Mouse (Mus musculus): ENCODE measurements at regions not wholly inside any gene's neighbourhood (a gene's known extent, or its start where the extent isn't known, plus 50 kb on each side); places are given as distances from the start of the nearest gene placed in this dataset.

- no peak for DNase-seq
- intact Hi-C loops (cut with DNase I) = no loop called here
These were observed 250.8 kb upstream of the Gadl1 start for GRCm38 (mm10) chr9:115658477-115658876.

- DNase-seq = no peak
- intact Hi-C loops (cut with DNase I) = no loop called here
These were observed 248.9 kb upstream of the Gadl1 start for GRCm38 (mm10) chr9:115660371-115660770.

GRCm38 (mm10) chr9:115661834-115662425, 247.3 kb upstream of the Gadl1 start:
- intact Hi-C loops (cut with DNase I) = no loop called here
- no peak for DNase-seq

GRCm38 (mm10) chr9:115665337-115666004, 243.8 kb upstream of the Gadl1 start:
- intact Hi-C loops (cut with DNase I) = no loop called here
- no peak for DNase-seq

- intact Hi-C loops (cut with DNase I) = no loop called here
- DNase-seq = no peak
These were observed 242.7 kb upstream of the Gadl1 start for GRCm38 (mm10) chr9:115666530-115666929.

GRCm38 (mm10) chr9:115680703-115681576, 228.3 kb upstream of the Gadl1 start:
- intact Hi-C loops (cut with DNase I) = no loop called here
- no peak for DNase-seq

- intact Hi-C loops (cut with DNase I) = no loop called here
- no peak for DNase-seq
These were observed 227.4 kb upstream of the Gadl1 start for GRCm38 (mm10) chr9:115681841-115682240.

GRCm38 (mm10) chr9:115683951-115684350, 225.3 kb upstream of the Gadl1 start:
- no peak for DNase-seq
- intact Hi-C loops (cut with DNase I) = no loop called here

GRCm38 (mm10) chr9:115686605-115687004, 222.7 kb upstream of the Gadl1 start:
- intact Hi-C loops (cut with DNase I) = no loop called here
- DNase-seq = no peak

GRCm38 (mm10) chr9:115692837-115693236, 216.4 kb upstream of the Gadl1 start:
- no peak for DNase-seq
- intact Hi-C loops (cut with DNase I) = no loop called here

GRCm38 (mm10) chr9:115703791-115704190, 205.5 kb upstream of the Gadl1 start:
- intact Hi-C loops (cut with DNase I) = loop anchor here (5.0 kb wide), 1 partner anchor 616 kb away; no protein-coding TSS in a partner anchor
- DNase-seq = no peak

- intact Hi-C loops (cut with DNase I) = loop anchor here (5.0 kb wide), 1 partner anchor 617 kb away; no protein-coding TSS in a partner anchor
- DNase-seq = peak; percentile 22 to 41
These were observed 205.0 kb upstream of the Gadl1 start for GRCm38 (mm10) chr9:115704249-115704648.

- intact Hi-C loops (cut with DNase I) = loop anchor here (5.0 kb wide), 1 partner anchor 538 kb away; no protein-coding TSS in a partner anchor
- no peak for DNase-seq
These were observed 203.5 kb upstream of the Gadl1 start for GRCm38 (mm10) chr9:115705761-115706160.

- DNase-seq = no peak
- intact Hi-C loops (cut with DNase I) = loop anchor here (5.0 kb wide), 1 partner anchor 541 kb away; no protein-coding TSS in a partner anchor
These were observed 200.9 kb upstream of the Gadl1 start for GRCm38 (mm10) chr9:115708199-115708934.

GRCm38 (mm10) chr9:115710039-115710739, 199.1 kb upstream of the Gadl1 start:
- intact Hi-C loops (cut with DNase I) = loop anchor here (2.0 to 5.0 kb wide), 5 partner anchors 21 to 597 kb away; no protein-coding TSS in a partner anchor
- no peak for DNase-seq

- intact Hi-C loops (cut with DNase I) = no loop called here
- DNase-seq = no peak
These were observed 188.9 kb upstream of the Gadl1 start for GRCm38 (mm10) chr9:115720306-115720705.

GRCm38 (mm10) chr9:115720841-115721240, 188.4 kb upstream of the Gadl1 start:
- intact Hi-C loops (cut with DNase I) = no loop called here

GRCm38 (mm10) chr9:115724063-115724462, 185.2 kb upstream of the Gadl1 start:
- DNase-seq = no peak
- intact Hi-C loops (cut with DNase I) = no loop called here

More at GRCm38 (mm10) chr9:115720841-115721240, 188.4 kb upstream of the Gadl1 start:
- DNase-seq = no peak

- intact Hi-C loops (cut with DNase I) = no loop called here
- DNase-seq = no peak
These were observed 181.9 kb upstream of the Gadl1 start for GRCm38 (mm10) chr9:115727361-115727760.

GRCm38 (mm10) chr9:115731557-115731956, 177.7 kb upstream of the Gadl1 start:
- intact Hi-C loops (cut with DNase I) = loop anchor here (2.0 kb wide), 1 partner anchor 21 kb away; no protein-coding TSS in a partner anchor
- DNase-seq = no peak

Data from gastrocnemius, postnatal 36 days (tissue).